Mouse (Mus musculus) C2C12 (cell line): ENCODE data around the gene Tm4sf4. TPM values are rescaled to one million over a fixed set of nuclear protein-coding genes. Genes with fewer than 3 reads are reported as not detected.

Source experiments
- H3K27me3 ChIP-seq: one replicate; pipeline ENCODE4 v1.6.1; 2011; ENCODE audit not compliant: control insufficient read depth, insufficient read depth, insufficient read length
- H3K36me3 ChIP-seq: one replicate; pipeline ENCODE4 v1.6.1; 2011; ENCODE audit not compliant: control insufficient read depth, insufficient read depth
- H3K4me3 ChIP-seq: one replicate; pipeline ENCODE4 v1.5.1; 2011; ENCODE audit warnings: mild to moderate bottlenecking, control low read depth; ENCODE audit not compliant: poor library complexity, insufficient read depth, severe bottlenecking
- H3K79me2 ChIP-seq: one replicate; pipeline ENCODE4 v1.6.1; 2011; ENCODE audit not compliant: control insufficient read depth, insufficient read depth
- H3K79me3 ChIP-seq: one replicate; pipeline ENCODE4 v1.6.1; 2011; ENCODE audit warnings: low read depth, control low read depth
- H3ac ChIP-seq: one replicate; pipeline ENCODE3; 2011; ENCODE audit warnings: low read depth; ENCODE audit not compliant: control insufficient read depth, insufficient read length
- CEBPB ChIP-seq: IDR thresholded peaks from one replicate; pipeline ENCODE4 v1.6.1; 2011; ENCODE audit warnings: low read depth, mild to moderate bottlenecking, control low read depth, moderate library complexity
- CTCF ChIP-seq: IDR thresholded peaks from one replicate; pipeline ENCODE4 v1.5.1; 2011; ENCODE audit not compliant: control insufficient read depth, insufficient read depth, insufficient read length
- FOSL1 ChIP-seq: IDR thresholded peaks from one replicate; pipeline ENCODE4 v1.8.0; 2011; ENCODE audit warnings: mild to moderate bottlenecking, low read length; ENCODE audit not compliant: poor library complexity, insufficient read depth, severe bottlenecking
- MAX ChIP-seq: IDR thresholded peaks from one replicate; pipeline ENCODE4 v1.6.1; 2011; ENCODE audit warnings: mild to moderate bottlenecking, control low read depth
- MYOD1 ChIP-seq: IDR thresholded peaks from one replicate; pipeline ENCODE4 v1.6.1; 2011; ENCODE audit warnings: low read depth; ENCODE audit not compliant: control insufficient read depth, insufficient read length
- MYOG ChIP-seq: IDR thresholded peaks from one replicate; pipeline ENCODE4 v1.6.1; 2011; ENCODE audit not compliant: control insufficient read depth, insufficient read length; ENCODE audit errors: extremely low read depth
- USF1 ChIP-seq: IDR thresholded peaks from one replicate; pipeline ENCODE4 v1.6.1; 2011; ENCODE audit warnings: low read depth, mild to moderate bottlenecking, control low read depth, moderate library complexity
- polyA plus RNA-seq: library from polyadenylated mRNA; unstranded; fragments of >200 nt; fragmentation: generic; extraction: Trizol; gene quantifications from one replicate; pipeline ENCODE4 v1.2.1, GENCODE M21; 2012; ENCODE audit warnings: missing spikeins

Tm4sf4 gene
- polyA plus RNA-seq, 1 experiment = 0.33 TPM

- Histone ChIP-seq H3K79me3 (no peaks in the 10 kb centered on the region), H3K36me3 (no peaks in the 10 kb centered on the region), H3ac (no peak overlapping the region), H3K27me3 (no peaks in the 10 kb centered on the region), H3K79me2 (no peaks in the 10 kb centered on the region), H3K4me3 (no peak overlapping the region)
- no peak for TF ChIP-seq CEBPB
These were observed 15.8 kb downstream of the Tm4sf4 start for GRCm38 (mm10) chr3:57440956-57441355.

- TF ChIP-seq USF1 (no peak), FOSL1 (no peak), MYOG (no peak), CEBPB (no peak), CTCF (no peak), MYOD1 (no peak), MAX (no peak)
- Histone ChIP-seq H3K79me2 (no peaks in the 10 kb centered on the region), H3K36me3 (no peaks in the 10 kb centered on the region), H3ac (no peak overlapping the region), H3K79me3 (no peaks in the 10 kb centered on the region), H3K4me3 (no peak overlapping the region), H3K27me3 (no peaks in the 10 kb centered on the region)
These were observed 20.6 kb downstream of the Tm4sf4 start for GRCm38 (mm10) chr3:57445706-57446105.

- H3ac ChIP-seq = no peak overlapping the region
- no peaks in the 10 kb centered on the region for H3K79me2 ChIP-seq
- H3K27me3 ChIP-seq = no peaks in the 10 kb centered on the region
- H3K4me3 ChIP-seq = no peak overlapping the region
- no peaks in the 10 kb centered on the region for H3K79me3 ChIP-seq
- TF ChIP-seq MYOG (no peak), MYOD1 (no peak), FOSL1 (no peak), CTCF (no peak), MAX (no peak), USF1 (no peak), CEBPB (no peak)
- no peaks in the 10 kb centered on the region for H3K36me3 ChIP-seq
These were observed 22.8 kb downstream of the Tm4sf4 start for GRCm38 (mm10) chr3:57447889-57448288.

GRCm38 (mm10) chr3:57448445-57448844 is 23.3 kb downstream of the Tm4sf4 start:
- TF ChIP-seq MYOG (no peak), CTCF (peak; percentile 60)
- Histone ChIP-seq H3K27me3 (no peaks in the 10 kb centered on the region), H3ac (no peak overlapping the region), H3K4me3 (no peak overlapping the region), H3K36me3 (no peaks in the 10 kb centered on the region), H3K79me3 (no peaks in the 10 kb centered on the region), H3K79me2 (no peaks in the 10 kb centered on the region)

- TF ChIP-seq CEBPB (no peak), FOSL1 (no peak), MAX (no peak), CTCF (no peak), MYOD1 (no peak), USF1 (no peak), MYOG (no peak)
- Histone ChIP-seq H3K79me3 (no peaks in the 10 kb centered on the region), H3K27me3 (no peaks in the 10 kb centered on the region), H3K4me3 (no peak overlapping the region), H3K36me3 (peaks cover 69% of the 10 kb centered on the region), H3ac (no peak overlapping the region), H3K79me2 (no peaks in the 10 kb centered on the region)
These were observed 33.5 kb downstream of the Tm4sf4 start for GRCm38 (mm10) chr3:57458652-57459051.

GRCm38 (mm10) chr3:57463302-57463701 is 38.2 kb downstream of the Tm4sf4 start:
- Histone ChIP-seq H3ac (no peak overlapping the region), H3K79me2 (peaks cover 11% of the 10 kb centered on the region), H3K4me3 (no peak overlapping the region), H3K36me3 (peaks cover 56% of the 10 kb centered on the region), H3K79me3 (no peaks in the 10 kb centered on the region), H3K27me3 (no peaks in the 10 kb centered on the region)
- TF ChIP-seq MAX (no peak), MYOG (no peak)

- H3K4me3 ChIP-seq = no peak overlapping the region
- no peak overlapping the region for H3ac ChIP-seq
- H3K36me3 ChIP-seq = peaks cover 40% of the 10 kb centered on the region
- TF ChIP-seq FOSL1 (no peak), MYOD1 (no peak), USF1 (no peak), CEBPB (no peak), CTCF (no peak), MAX (no peak), MYOG (no peak)
- H3K79me3 ChIP-seq = peaks cover 3% of the 10 kb centered on the region
- peaks cover 23% of the 10 kb centered on the region for H3K79me2 ChIP-seq
- H3K27me3 ChIP-seq = no peaks in the 10 kb centered on the region
These were observed 41.2 kb downstream of the Tm4sf4 start for GRCm38 (mm10) chr3:57466289-57466688.
